Mouse (Mus musculus) kidney, embryonic 14.5 days (tissue): Measurements from ENCODE around the gene Fads3. TPM values are rescaled to one million over a fixed set of nuclear protein-coding genes. Genes with fewer than 3 reads are reported as not detected.
A peak's percentile ranks its signal among the peaks of the same experiment; 100 is the strongest.

Source experiments
- ATAC-seq: fragments of 200-750 bp; cut with Nextera tagmentation; 2 replicates; pipeline ENCODE4 v1.8.0; 2017; ENCODE audit warnings: moderate number of reproducible peaks, mild to moderate bottlenecking, moderate TSS enrichment, moderate library complexity; ENCODE audit not compliant: low FRiP score, low TSS enrichment
- H3K27ac ChIP-seq: fragments of 300-500 bp; sonication (generic); 2 replicates; pipeline ENCODE4 v1.5.1; 2014; ENCODE audit warnings: low read depth, mild to moderate bottlenecking, low read length, moderate library complexity, mixed read lengths
- H3K27me3 ChIP-seq: fragments of 300-500 bp; sonication (generic); 2 replicates; pipeline ENCODE4 v1.6.1; 2014; ENCODE audit warnings: mild to moderate bottlenecking, low read length; ENCODE audit not compliant: control insufficient read depth, insufficient read depth
- H3K36me3 ChIP-seq: fragments of 300-500 bp; sonication (generic); 2 replicates; pipeline ENCODE4 v1.6.1; 2014; ENCODE audit warnings: low read length, mixed read lengths; ENCODE audit not compliant: control insufficient read depth, insufficient read depth
- H3K4me1 ChIP-seq: fragments of 300-500 bp; sonication (generic); 2 replicates; pipeline ENCODE4 v1.6.1; 2014; ENCODE audit warnings: low read length, mixed read lengths; ENCODE audit not compliant: control insufficient read depth, insufficient read depth
- H3K4me2 ChIP-seq: fragments of 300-500 bp; sonication (generic); replicated peaks from 2 replicates; pipeline ENCODE4 v1.6.1; 2014; ENCODE audit warnings: low read depth, mild to moderate bottlenecking, low read length
- H3K4me3 ChIP-seq: fragments of 300-500 bp; sonication (generic); 2 replicates; pipeline ENCODE4 v1.5.1; 2014; ENCODE audit warnings: mild to moderate bottlenecking, low read length
- H3K9ac ChIP-seq: fragments of 300-500 bp; sonication (generic); 2 replicates; pipeline ENCODE4 v1.6.1; 2014; ENCODE audit warnings: low read depth, mild to moderate bottlenecking, low read length, moderate library complexity
- H3K9me3 ChIP-seq: fragments of 300-500 bp; sonication (generic); 2 replicates; pipeline ENCODE4 v1.6.1; 2016; ENCODE audit warnings: low read length; ENCODE audit not compliant: control insufficient read depth
- WGBS: fragments of 180-500 bp; shearing (Covaris S2); extraction: QIAGEN DNeasy Blood & Tissue Kit; methylation state at CpG from one replicate; pipeline ENCODE4 v1.1.7; 2014; 5-methylcytosine and 5-hydroxymethylcytosine counted together
- polyA plus RNA-seq: library from polyadenylated mRNA; unstranded; fragments of >200 nt; fragmentation: Nextera tagmentation; extraction: Ambion mirVana; gene quantifications from 2 replicates; pipeline ENCODE4 v1.2.1, GENCODE M21; 2014

Gene Fads3
- polyA plus RNA-seq, 1 experiment from 2014 or later: 10.4 TPM

DNA sequence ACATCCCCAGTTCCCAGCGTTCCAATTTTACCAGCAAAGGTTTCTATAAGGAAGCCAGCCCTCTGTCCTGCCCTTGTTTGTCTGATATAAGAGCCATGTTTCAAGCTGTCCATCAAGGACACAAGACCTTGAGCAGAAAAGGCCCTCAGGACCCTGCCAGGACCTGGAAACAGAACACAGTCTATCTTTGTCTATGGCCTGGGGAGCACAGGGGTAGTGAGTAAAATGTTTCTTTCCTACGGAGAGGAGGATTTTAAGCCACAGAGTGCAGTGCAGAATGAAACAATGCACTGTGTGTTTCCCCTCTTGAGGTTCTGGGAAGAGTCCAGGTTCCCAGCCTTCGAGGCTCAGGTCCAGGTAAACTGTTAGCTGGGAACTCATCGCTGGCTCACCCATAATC is 45.6 kb downstream of the Fads3 start:
- no peaks in the 10 kb centered on the region for H3K9me3 ChIP-seq
- no peak for ATAC-seq
- H3K9ac ChIP-seq: no peak overlapping the region
- no peaks in the 10 kb centered on the region for H3K27me3 ChIP-seq
- H3K4me3 ChIP-seq: no peak overlapping the region
- H3K27ac ChIP-seq: no peak overlapping the region
- WGBS: 95% methylated on average over 4 of the region's 4 CpGs
- H3K4me1 ChIP-seq: no peaks in the 10 kb centered on the region
- peaks cover 96% of the 10 kb centered on the region for H3K36me3 ChIP-seq
- no peak overlapping the region for H3K4me2 ChIP-seq

DNA sequence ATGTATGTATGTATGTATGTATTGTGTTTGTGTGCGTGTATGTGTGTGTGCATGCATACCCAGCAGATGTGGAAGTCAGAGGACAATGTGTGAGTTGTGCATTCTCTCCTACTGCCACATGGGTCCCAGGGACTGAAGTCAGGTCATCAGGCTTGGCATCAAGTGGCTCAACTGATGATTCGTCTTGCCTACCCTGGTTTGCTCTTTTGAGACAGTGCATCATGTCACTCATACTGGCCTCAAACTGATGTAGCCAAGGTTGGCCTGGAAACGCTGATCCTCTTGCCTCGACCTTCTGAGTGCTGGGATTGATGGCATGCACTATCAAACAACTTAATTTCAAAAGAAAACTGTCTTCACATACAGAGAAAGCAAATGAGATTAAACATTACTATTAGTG is 52.5 kb downstream of the Fads3 start:
- peaks cover 46% of the 10 kb centered on the region for H3K36me3 ChIP-seq
- H3K27me3 ChIP-seq: no peaks in the 10 kb centered on the region
- no peak for ATAC-seq
- no peak overlapping the region for H3K27ac ChIP-seq
- H3K4me3 ChIP-seq: no peak overlapping the region
- no peak overlapping the region for H3K9ac ChIP-seq
- no peaks in the 10 kb centered on the region for H3K9me3 ChIP-seq
- WGBS: 89% methylated on average over 4 of the region's 4 CpGs
- H3K4me2 ChIP-seq: no peak overlapping the region
- no peaks in the 10 kb centered on the region for H3K4me1 ChIP-seq

DNA sequence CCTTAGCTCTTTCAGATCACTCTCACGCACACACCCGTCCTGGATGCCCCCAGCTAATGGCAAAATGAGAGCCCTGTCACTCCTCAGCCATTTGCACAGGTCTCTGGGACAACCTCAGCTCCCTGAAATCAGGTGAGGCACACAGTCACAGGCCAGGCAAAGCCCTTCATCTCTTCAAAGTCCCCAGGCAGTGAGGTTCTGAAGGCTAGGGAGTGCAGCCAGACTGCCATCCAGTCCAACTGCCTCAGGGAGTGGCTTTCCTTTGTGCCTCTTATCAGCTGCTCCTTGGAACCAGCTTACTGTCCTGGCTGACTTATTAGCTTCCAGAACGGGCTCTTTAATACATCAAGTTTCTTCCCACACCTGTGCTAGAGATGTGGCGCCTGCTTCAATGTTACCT is 53.3 kb downstream of the Fads3 start:
- H3K4me2 ChIP-seq: no peak overlapping the region
- no peak for ATAC-seq
- no peak overlapping the region for H3K4me3 ChIP-seq
- peaks cover 5% of the 10 kb centered on the region for H3K4me1 ChIP-seq
- WGBS: 77% methylated on average over 4 of the region's 4 CpGs
- no peak overlapping the region for H3K27ac ChIP-seq
- peaks cover 40% of the 10 kb centered on the region for H3K36me3 ChIP-seq
- no peak overlapping the region for H3K9ac ChIP-seq
- no peaks in the 10 kb centered on the region for H3K9me3 ChIP-seq
- H3K27me3 ChIP-seq: no peaks in the 10 kb centered on the region

DNA sequence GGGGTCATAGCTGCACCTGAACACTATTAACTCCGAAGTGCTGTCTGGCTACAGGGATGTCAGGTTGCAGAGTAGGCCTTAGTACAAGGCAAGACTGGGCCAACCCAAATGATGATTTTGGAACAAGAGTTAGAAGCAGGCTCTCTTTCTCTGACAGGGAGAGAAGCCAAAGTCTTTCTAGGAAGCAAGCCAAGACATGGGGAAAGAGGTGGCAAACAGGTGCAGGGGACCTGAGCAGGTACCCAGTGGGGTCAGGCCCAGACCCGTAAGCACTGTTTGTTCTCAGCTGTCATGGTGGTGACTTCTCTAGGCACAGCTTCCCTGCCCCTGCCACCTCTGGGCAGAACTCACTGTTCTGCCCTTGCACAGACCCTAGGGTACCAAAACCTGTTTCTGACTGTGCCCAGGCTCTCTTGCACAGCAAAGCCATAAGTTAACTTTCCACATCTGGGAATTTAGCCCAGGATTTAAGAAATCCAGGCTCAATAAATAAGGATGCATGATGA is 55.1 kb downstream of the Fads3 start:
- Histone ChIP-seq H3K4me2 (no peak overlapping the region), H3K36me3 (peaks cover 23% of the 10 kb centered on the region), H3K4me3 (no peak overlapping the region), H3K9ac (no peak overlapping the region), H3K9me3 (no peaks in the 10 kb centered on the region), H3K4me1 (peaks cover 10% of the 10 kb centered on the region), H3K27ac (no peak overlapping the region), H3K27me3 (no peaks in the 10 kb centered on the region)
- 83% methylated on average over 2 of the region's 2 CpGs for WGBS
- ATAC-seq: no peak

DNA sequence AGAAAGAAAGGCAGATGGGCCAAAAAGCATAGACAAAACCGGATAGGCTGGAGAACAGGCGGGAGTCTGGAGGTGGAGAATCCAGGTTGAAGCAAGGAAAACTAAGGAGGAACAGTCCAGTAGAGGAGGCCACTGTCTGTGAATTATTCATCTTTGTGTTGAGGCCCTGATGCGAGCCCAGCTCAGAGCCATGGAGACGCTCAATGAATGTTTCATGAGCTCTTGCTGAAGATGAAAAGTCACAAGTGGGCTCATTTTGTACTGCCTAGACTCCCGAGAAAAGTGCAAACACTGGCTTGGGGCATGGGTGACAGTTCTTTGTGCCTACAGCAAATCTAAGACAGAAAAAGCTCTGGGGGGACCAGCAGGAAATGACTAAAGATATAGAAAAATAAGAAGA is 56.5 kb downstream of the Fads3 start:
- ATAC-seq: no peak
- no peak overlapping the region for H3K27ac ChIP-seq
- H3K9ac ChIP-seq: no peak overlapping the region
- 80% methylated on average over 5 of the region's 5 CpGs for WGBS
- no peak overlapping the region for H3K4me2 ChIP-seq
- H3K27me3 ChIP-seq: no peaks in the 10 kb centered on the region
- H3K36me3 ChIP-seq: peaks cover 15% of the 10 kb centered on the region
- no peak overlapping the region for H3K4me3 ChIP-seq
- no peaks in the 10 kb centered on the region for H3K9me3 ChIP-seq
- peaks cover 15% of the 10 kb centered on the region for H3K4me1 ChIP-seq

DNA sequence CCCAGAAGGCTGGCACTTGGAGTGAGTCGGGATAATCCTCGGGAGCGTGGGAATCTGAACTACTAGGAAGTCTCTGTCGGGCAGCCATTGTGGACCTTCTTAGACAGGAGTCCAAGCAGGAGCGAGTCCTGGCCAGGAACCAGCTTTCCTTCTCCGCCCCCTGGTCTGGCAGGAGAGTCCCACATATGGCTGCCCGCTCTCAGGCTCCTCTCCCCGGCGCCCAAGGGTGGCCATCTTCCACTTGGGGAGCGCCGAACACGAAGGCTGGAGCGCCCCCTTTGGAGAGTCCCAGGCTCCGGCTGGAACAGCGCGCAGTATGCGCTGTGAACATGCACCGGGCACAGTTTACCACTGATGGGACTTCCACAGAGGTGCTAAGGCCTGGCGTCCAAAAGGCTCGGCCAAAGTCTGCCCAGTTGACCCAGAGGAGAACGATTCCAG is 59.3 kb downstream of the Fads3 start:
- ATAC-seq: peak; percentile 72
- Histone ChIP-seq H3K4me2 (peak overlapping the region; percentile 57), H3K36me3 (peaks cover 14% of the 10 kb centered on the region), H3K4me1 (peaks cover 15% of the 10 kb centered on the region), H3K27me3 (no peaks in the 10 kb centered on the region), H3K4me3 (peak overlapping the region; percentile 80), H3K27ac (peak overlapping the region; percentile 92), H3K9ac (peak overlapping the region; percentile 85), H3K9me3 (no peaks in the 10 kb centered on the region)
- under 1% methylated on average over 21 of the region's 21 CpGs for WGBS

DNA sequence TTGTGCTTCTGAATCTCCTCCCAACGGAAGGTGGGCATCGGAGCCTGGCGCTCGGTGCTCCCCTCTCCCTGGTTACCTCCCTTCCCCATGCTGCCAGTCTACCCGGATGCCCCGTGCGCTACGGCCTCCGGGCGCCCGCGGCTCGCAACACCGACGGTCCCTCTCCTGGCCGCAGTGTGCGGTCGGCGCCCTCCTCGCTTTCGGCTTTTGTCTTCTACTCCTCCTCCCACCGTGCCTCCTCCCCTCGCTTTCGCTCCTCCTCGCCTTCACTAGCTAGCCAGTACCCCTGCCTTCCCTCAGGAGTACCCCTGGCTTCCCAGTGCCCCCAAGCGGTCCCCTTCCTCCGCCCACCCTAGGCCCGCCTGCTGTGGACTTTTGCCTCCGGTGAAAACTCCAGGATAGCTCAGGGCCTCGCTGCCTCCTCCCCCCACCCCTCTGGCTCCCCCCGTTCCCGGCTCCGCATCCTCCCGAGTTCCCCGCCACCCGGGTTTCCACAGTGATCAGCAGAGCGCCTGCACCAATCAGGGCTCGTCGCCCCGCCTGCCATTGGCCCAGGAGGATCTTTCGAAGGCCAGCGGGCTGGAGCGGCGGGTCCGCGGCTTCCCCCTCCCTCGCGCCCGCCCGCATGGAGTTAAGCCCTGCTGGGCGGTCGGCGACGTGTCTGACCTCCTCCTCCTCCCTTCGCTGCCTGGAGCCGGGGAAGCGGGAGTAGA is 60.1 kb downstream of the Fads3 start, which contains the start of gene Fads2:
Gene Fads2 (minus strand): TSS at position 406 of the 713 bp plus-strand sequence.
- peak within 1 kb of the TSS; percentile 85 for H3K9ac ChIP-seq
- H3K4me3 ChIP-seq: peak within 1 kb of the TSS; percentile 80
- 0% methylated on average over 44 of the region's 57 CpGs for WGBS
- peak within 1 kb of the TSS; percentile 57 for H3K4me2 ChIP-seq
- ATAC-seq: peak; percentile 96
- H3K9me3 ChIP-seq: no peaks in the 10 kb centered on the region
- no peaks in the 10 kb centered on the region for H3K27me3 ChIP-seq
- peaks cover 7% of the 10 kb centered on the region for H3K36me3 ChIP-seq
- H3K27ac ChIP-seq: peak within 1 kb of the TSS; percentile 92
- H3K4me1 ChIP-seq: peaks cover 15% of the 10 kb centered on the region

DNA sequence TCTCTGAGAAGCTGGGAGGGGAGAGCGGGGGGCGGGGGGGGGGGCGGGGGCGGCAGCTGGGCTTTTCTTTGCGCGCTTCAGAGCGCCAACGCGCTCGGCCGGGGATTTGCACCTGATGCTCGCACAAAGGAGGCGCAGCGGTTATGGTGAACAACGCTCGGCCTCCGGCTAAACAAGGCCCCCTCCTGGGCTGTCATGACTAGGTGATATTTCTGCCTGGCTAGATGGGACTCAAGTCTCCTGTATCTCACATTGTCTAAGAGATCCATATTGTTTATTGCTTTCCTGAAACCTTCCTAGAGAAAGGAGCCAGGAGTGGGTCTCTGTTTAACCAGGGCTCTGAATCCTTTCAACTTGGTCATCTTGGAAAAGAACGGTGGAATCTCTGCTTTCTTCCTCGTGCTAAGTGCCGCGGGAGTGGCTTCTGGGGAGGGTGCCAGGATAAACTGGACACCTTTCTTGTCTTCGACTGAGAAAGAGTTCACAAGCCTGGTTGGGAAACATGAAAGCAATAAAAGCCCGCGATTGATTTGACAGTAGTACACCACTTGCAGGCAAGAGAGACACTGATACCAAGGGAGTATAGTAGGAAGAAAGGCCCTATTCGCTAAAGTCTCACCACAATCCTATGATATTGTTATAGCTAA is 60.8 kb downstream of the Fads3 start:
- peak overlapping the region; percentile 80 for H3K4me3 ChIP-seq
- H3K4me1 ChIP-seq: peaks cover 15% of the 10 kb centered on the region
- H3K9ac ChIP-seq: peak overlapping the region; percentile 85
- peak overlapping the region; percentile 57 for H3K4me2 ChIP-seq
- no peaks in the 10 kb centered on the region for H3K9me3 ChIP-seq
- H3K36me3 ChIP-seq: peaks cover 7% of the 10 kb centered on the region
- 4% methylated on average over 21 of the region's 25 CpGs for WGBS
- H3K27me3 ChIP-seq: no peaks in the 10 kb centered on the region
- H3K27ac ChIP-seq: peak overlapping the region; percentile 92
- ATAC-seq: peak; percentile 45; the same call in 1 of the 2 replicates

DNA sequence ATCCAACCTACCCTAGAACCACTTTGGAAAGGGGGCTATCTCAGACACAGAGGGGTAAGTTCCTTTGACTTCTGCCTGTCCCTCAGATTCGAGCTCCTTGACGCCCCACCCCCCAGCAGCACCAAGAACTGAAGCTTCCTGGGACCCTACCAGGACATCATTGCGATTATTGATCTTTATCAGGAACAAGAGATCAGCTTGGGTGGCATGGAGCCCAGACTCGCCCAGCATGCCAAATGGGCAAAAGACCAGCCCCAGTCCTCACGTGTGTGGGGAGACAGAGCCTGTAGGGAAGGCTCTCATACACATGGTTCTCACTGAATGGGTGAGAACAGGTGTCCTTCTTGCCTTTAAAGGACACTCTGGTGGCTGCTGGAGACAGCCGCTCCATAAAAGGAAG is 62.9 kb downstream of the Fads3 start:
- H3K27me3 ChIP-seq: no peaks in the 10 kb centered on the region
- H3K4me2 ChIP-seq: no peak overlapping the region
- no peaks in the 10 kb centered on the region for H3K9me3 ChIP-seq
- H3K27ac ChIP-seq: no peak overlapping the region
- no peak overlapping the region for H3K9ac ChIP-seq
- no peak for ATAC-seq
- peaks cover 15% of the 10 kb centered on the region for H3K4me1 ChIP-seq
- 82% methylated on average over 6 of the region's 6 CpGs for WGBS
- no peak overlapping the region for H3K4me3 ChIP-seq
- no peaks in the 10 kb centered on the region for H3K36me3 ChIP-seq
